Mouse (Mus musculus): ENCODE results near the gene Ttyh3.

DNA sequence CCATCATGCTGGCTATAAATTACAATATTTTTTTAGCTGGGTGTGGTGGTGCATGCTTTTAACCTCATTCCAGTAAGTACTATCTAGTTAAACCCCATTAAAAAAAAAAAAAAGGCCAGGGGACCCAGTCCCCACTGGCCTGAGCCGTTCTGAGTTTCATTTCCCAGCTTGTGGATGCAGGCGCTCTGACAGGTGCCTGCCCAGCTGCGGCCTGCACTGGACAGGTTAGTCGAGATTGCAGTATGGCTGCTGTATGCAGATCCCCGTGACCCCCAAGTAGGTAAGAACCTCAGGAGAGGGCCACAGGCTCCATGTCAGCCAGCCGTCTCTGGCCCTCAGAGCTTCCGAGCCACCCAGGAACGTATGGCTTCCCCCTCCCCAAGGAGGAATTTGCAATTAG, 12.6 kb upstream of the Ttyh3 start:
- TF ChIP-seq GATA1 (IDR thresholded peaks at IDR 0.05; ENCODE audit: borderline replicate concordance, low read length) (no peak), FLI1 (IDR thresholded peaks at IDR 0.05; ENCODE audit: low read length) (no peak)
